Mouse (Mus musculus) cerebellum, postnatal 10 days (tissue): ENCODE results near the gene Fam89a.

Source experiments
- DNase-seq, 2 experiments: peaks; one replicate each; pipeline ENCODE4 v3.0.0; 2021; ENCODE audit warnings: mixed read lengths in 2 of 2

Fam89a gene

GRCm38 (mm10) chr8:124752325-124752862 lies 762 bp upstream of the Fam89a start:
- DNase-seq, result no peak

GRCm38 (mm10) chr8:124751191-124751590 lies 441 bp downstream of the Fam89a start:
- peak; percentile 20 to 30 for DNase-seq

- no peak for DNase-seq
Observed at GRCm38 (mm10) chr8:124746661-124747060, 5.0 kb downstream of the Fam89a start.

- peak; percentile 48 to 53 for DNase-seq
Observed at GRCm38 (mm10) chr8:124739268-124739667, 12.4 kb downstream of the Fam89a start.

- no peak for DNase-seq
Observed at GRCm38 (mm10) chr8:124735371-124735911, 16.2 kb downstream of the Fam89a start.

GRCm38 (mm10) chr8:124732828-124733227 lies 18.8 kb downstream of the Fam89a start:
- no peak for DNase-seq

- DNase-seq, result no peak
Observed at GRCm38 (mm10) chr8:124724301-124724700, 27.3 kb downstream of the Fam89a start.

- peak; percentile 97 to 98 for DNase-seq
Observed at GRCm38 (mm10) chr8:124721862-124722515, 29.6 kb downstream of the Fam89a start, which contains the start of the genes Ttc13 and Arv1. Ttc13 (minus strand) TSS chr8:124721983. Arv1 (plus strand) TSS chr8:124722139.

GRCm38 (mm10) chr8:124720938-124721861 lies 30.4 kb downstream of the Fam89a start:
- peak in 1 of 2 experiments; percentile 9 for DNase-seq

GRCm38 (mm10) chr8:124720133-124720532 lies 31.5 kb downstream of the Fam89a start:
- peak; percentile 25 for DNase-seq

GRCm38 (mm10) chr8:124715736-124716135 lies 35.9 kb downstream of the Fam89a start:
- DNase-seq, result no peak

GRCm38 (mm10) chr8:124713207-124713606 lies 38.4 kb downstream of the Fam89a start:
- no peak for DNase-seq

- no peak for DNase-seq
Observed at GRCm38 (mm10) chr8:124705823-124706222, 45.8 kb downstream of the Fam89a start.

- no peak for DNase-seq
Observed at GRCm38 (mm10) chr8:124704376-124704775, 47.3 kb downstream of the Fam89a start.

GRCm38 (mm10) chr8:124703526-124703925 lies 48.1 kb downstream of the Fam89a start:
- DNase-seq, result no peak

- peak; percentile 29 to 32 for DNase-seq
Observed at GRCm38 (mm10) chr8:124702183-124702582, 49.4 kb downstream of the Fam89a start.

GRCm38 (mm10) chr8:124701023-124701422 lies 50.6 kb downstream of the Fam89a start:
- no peak for DNase-seq

GRCm38 (mm10) chr8:124700271-124700670 lies 51.4 kb downstream of the Fam89a start:
- no peak for DNase-seq

- no peak for DNase-seq
Observed at GRCm38 (mm10) chr8:124695424-124696100, 56.1 kb downstream of the Fam89a start.

GRCm38 (mm10) chr8:124691706-124692105 lies 59.9 kb downstream of the Fam89a start:
- DNase-seq, result no peak
